Mouse (Mus musculus) hindlimb bud, embryonic 11.5 days (tissue): Measurements from ENCODE around the gene Tmem151b.

Experiments used
- DNase-seq: peaks from one replicate; pipeline ENCODE4 v3.0.0-alpha.2; 2012; ENCODE audit warnings: low read depth, low spot score; ENCODE audit errors: extremely low spot score

Tmem151b gene

GRCm38 (mm10) chr17:45545278-45545961, 4.1 kb downstream of the Tmem151b start:
- no peak for DNase-seq

DNA sequence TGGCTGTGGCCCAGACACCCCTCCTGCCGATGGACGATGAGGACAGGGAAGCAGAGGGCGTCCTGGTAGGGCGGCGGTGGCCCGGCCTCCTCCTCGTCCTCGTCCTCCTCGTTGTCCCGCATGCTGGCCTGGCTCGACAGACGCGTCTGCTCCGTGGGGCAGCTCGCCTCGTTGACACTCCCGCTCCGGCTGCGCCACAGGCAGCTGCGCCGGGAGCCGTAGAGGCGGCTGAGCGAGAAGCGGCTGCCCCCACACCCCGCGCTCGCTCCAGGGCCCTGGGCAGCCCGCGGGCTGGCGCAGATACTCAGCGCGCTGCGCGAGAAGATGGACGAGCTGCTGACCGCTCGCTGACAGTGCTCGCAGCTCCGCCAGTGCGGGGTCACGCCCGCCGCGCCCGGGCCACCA, 4.6 kb downstream of the Tmem151b start:
- no peak for DNase-seq

DNA sequence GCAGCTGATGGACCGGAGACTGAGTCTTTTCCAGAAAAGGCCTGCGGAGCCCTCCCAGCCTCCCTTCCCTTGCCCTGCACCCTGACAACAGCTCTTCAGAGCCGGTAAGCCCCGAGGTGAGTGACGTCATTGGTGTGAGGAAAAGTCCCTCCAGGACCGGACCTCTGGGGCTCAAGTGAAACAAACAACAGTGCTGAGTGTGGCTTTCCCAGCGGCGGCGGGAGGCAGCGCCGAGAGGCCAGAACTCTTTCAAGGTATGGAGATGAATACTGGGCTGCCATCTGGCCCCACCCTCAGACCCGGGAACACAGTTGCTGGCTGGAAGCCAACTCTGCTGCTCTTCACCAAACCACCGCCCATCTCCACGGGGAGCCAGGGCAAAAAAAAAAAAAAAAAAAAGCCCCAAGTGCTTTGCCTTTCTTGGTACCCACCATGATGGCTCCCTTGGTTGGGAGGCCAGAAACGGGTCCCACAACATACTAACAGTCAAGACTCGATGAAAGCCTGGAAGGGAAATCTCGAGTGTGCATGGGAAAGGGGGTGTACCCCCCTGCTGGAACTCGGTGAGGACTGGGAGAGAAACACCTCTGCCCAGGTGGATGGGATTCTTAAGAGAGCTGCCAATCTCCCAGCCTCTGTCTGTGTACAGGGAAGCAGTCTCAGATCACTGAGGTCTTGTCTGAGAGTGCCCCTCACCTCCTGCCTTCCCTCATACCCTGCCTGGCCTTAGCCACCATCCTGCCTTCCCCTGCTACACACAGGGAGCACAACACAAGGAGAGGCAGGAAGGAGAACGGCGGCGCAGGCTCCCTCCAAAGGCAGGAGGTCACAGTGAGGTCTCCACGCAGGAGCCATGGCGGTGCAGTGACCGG, 5.2 kb downstream of the Tmem151b start:
- no peak for DNase-seq

- no peak for DNase-seq
Measured at GRCm38 (mm10) chr17:45543115-45543514, 6.4 kb downstream of the Tmem151b start.

DNA sequence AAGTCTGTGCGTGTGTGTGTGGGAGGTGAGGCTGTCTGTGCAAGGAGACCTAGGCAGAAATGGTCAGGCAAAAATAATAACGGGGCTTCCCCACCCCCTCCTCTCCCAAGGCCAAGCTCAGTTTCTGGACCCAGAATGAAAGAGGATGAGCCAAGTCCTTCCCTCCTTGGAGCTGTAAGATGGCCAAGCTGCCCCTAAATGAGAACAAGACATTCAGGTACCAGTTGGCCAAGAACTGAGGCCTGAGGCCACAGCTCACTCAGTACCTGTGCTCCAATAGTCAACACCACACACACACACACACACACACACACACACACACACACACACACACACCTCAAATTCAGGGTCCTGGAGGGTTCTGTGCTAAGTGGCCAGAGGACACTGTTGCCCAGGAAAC, 6.8 kb downstream of the Tmem151b start:
- no peak for DNase-seq

- no peak for DNase-seq
Measured at GRCm38 (mm10) chr17:45542129-45542528, 7.3 kb downstream of the Tmem151b start.

- no peak for DNase-seq
Measured at GRCm38 (mm10) chr17:45539664-45540063, 9.8 kb downstream of the Tmem151b start.

DNA sequence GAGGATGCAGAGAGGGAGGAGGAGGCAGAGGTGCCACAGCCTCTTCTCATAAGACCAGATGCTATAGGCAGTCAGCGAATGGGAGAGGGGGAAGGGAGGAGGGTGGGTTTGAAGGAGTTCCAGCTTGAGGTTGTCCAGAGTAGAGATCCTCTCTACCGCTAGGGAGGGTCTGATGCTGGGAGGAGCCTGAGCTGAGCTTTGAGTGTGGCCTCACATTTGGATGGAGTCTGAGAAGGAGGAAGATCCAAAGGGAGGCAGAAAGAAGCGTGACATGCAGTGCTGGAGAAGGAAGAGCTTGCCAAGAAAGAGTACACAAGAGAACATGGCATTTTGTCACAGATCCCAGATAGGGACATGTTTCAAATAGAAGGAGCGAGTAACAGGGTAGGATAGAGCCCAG, 11.1 kb downstream of the Tmem151b start:
- DNase-seq: no peak

- DNase-seq: no peak
Measured at GRCm38 (mm10) chr17:45536264-45536663, 13.2 kb downstream of the Tmem151b start.

GRCm38 (mm10) chr17:45532896-45533295, 16.6 kb downstream of the Tmem151b start:
- no peak for DNase-seq

GRCm38 (mm10) chr17:45530346-45530782, 19.1 kb downstream of the Tmem151b start:
- no peak for DNase-seq

GRCm38 (mm10) chr17:45526571-45526970, 22.9 kb downstream of the Tmem151b start:
- DNase-seq: no peak

GRCm38 (mm10) chr17:45524961-45525360, 24.5 kb downstream of the Tmem151b start:
- DNase-seq: no peak

GRCm38 (mm10) chr17:45523263-45523662, 26.2 kb downstream of the Tmem151b start, which contains the start of gene Tcte1:
Gene Tcte1, plus strand, starts transcription at chr17:45523434.
- DNase-seq: no peak

DNA sequence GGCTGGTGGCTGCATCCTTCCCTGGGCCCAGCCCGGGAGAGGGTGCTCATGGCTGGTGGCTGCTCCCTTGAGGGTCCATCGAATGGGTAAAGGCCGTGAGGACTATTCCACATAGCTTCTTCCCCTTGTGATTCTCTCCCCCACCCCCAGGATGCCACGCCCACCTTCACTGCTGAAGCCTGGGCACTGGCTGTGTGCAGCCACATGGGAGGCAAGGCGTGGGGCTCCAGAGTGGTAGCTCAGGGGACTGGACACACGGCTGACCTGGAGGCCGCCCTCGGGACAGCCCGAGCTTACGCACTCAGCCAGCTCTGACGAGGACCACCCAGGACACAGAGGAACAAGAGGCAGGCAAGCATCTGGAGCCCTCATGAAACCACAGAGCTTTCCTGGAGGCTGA, 29.3 kb downstream of the Tmem151b start:
- DNase-seq: no peak

DNA sequence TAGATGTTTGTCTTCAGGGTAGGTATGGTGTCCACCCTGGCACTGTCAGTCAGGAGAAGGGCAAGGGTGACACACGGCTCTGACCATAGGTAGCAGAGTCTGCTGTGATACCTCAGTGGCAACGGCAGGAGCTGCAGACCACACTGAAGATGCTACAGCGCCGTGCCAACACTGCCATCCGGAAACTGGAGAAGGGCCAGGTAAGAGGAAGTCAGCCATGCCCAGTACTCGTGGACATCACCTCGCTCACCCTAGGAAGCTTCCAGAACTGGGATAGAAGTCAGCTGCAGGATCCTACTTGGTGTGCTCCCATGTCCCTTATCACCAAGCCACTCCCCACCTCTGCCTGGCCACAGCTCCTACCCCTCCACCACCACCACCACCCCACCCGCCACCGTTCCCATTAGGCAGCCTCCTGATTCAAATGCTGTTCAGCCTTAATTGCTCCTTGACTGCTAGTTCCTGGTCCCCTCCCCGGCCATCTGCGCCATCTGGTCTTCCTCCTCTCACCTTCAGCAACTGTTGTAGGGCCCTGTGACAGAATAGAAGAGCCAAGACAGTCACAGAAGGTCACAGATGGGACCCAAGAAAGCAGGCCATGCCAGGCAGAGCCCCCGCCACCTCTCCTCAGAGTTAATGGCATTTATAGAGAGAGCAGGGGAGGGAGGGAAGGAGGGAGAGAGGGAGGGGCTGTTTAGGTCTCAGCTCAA, 30.6 kb downstream of the Tmem151b start:
- DNase-seq: no peak

DNA sequence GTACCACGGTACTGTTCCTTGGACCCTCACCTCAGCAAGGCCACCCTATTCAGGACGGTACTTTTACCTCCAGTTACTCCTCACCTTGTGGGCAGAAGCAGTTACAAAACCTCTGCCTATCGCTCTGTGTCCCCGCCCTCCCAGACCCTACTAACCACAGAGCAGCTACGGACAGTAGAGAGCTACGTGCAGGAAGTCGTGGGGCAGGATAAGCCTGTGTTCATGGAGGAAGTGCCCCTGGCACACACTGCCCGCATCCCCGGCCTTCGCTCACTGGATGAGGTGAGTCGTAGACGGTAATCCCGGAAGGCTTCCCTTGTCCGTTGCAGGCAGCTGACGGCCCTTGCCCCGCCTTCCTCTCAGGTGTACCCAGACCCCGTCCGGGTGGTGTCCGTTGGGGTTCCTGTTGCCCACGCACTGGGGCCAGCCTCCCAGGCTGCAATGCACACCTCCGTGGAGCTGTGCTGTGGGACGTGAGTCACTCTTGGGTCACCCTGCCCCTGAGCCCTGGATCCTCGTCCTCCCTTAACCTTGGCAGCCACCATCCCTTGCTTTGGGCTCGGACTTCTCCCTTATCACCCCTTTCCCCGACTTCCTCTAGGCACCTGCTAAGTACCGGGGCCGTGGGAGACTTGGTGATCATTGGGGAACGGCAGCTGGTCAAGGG, 31.8 kb downstream of the Tmem151b start:
- DNase-seq: no peak

- no peak for DNase-seq
Measured at GRCm38 (mm10) chr17:45517135-45517534, 32.3 kb downstream of the Tmem151b start.

DNA sequence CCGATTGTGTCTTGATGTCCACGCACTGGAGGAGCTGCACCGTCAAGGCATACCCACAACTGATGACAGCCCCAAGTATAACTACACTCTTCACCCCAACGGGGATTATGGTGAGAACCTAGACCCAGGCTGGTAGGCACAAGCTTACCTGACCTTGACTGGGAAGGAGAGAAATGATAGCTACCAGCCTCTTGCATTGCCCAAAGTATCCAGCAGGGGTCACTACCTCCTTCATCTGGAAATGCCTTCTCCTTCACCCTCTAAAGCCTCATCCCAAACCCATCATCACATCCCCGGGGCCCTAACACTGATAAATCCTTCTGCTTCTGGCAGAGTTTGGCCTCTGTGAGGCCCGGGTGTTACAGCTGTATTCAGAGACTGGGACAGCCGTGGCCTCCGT, 33.0 kb downstream of the Tmem151b start:
- peak; percentile 60 for DNase-seq

- no peak for DNase-seq
Measured at GRCm38 (mm10) chr17:45515806-45516205, 33.7 kb downstream of the Tmem151b start.

GRCm38 (mm10) chr17:45515204-45515726, 34.2 kb downstream of the Tmem151b start:
- no peak for DNase-seq
